Mouse (Mus musculus) liver, embryonic 14.5 days (tissue): Measurements from ENCODE around the gene Gm10358.
"Not testable (repeated sequence)": the region's sequence is repeated elsewhere in the genome, so short reads cannot be mapped to it uniquely, and the experiment has no call there.

Experiments
- CTCF ChIP-seq: IDR thresholded peaks from 2 replicates; pipeline ENCODE4 v1.5.1; 2016; ENCODE audit warnings: antibody characterized with exemption, low read depth, control low read depth
- EP300 ChIP-seq: IDR thresholded peaks from 2 replicates; pipeline ENCODE4 v1.6.1; 2016; ENCODE audit warnings: antibody characterized with exemption, low read depth

DNA sequence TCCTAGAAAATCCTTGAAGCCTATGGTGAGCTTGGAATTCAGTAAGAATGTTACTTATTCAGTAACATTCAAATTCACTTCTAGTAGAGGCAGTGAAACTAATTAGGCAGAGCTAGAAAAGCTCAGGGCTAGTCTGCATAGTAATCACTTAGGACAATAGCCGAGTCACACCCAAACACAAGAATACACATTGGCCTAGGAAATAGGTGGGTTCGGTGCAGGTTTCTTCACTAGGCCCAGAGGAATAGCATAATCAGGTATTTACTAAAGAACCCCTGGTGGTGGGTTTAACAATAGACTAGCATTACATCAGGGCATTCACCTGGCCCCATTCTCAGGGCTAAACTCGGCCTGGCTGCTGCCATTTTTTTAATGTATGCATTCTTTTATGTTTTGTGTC, 9.3 kb upstream of the Gm10358 start:
- TF ChIP-seq CTCF, EP300: not testable (repeated sequence)
